Mouse (Mus musculus) stomach, postnatal 0 days (tissue): ENCODE data around the gene Klhl22. TPM values are rescaled to one million over a fixed set of nuclear protein-coding genes. Genes with fewer than 3 reads are reported as not detected.
"Not testable (repeated sequence)": the region's sequence is repeated elsewhere in the genome, so short reads cannot be mapped to it uniquely, and the experiment has no call there.

Source experiments
- ATAC-seq: fragments of 200-750 bp; cut with Nextera tagmentation; 2 replicates; pipeline ENCODE4 v1.8.0; 2017; ENCODE audit not compliant: low FRiP score, low TSS enrichment
- DNase-seq: peaks from one replicate; pipeline ENCODE4 v3.0.0-alpha.2; 2016; ENCODE audit warnings: low spot score
- H3K27ac ChIP-seq: fragments of 300-500 bp; sonication (generic); replicated peaks from 2 replicates; pipeline ENCODE4 v1.5.1; 2014; ENCODE audit warnings: mild to moderate bottlenecking, control low read depth
- H3K27me3 ChIP-seq: fragments of 300-500 bp; sonication (generic); 2 replicates; pipeline ENCODE4 v1.6.1; 2014; ENCODE audit warnings: low read length; ENCODE audit not compliant: control insufficient read depth, insufficient read depth
- H3K36me3 ChIP-seq: fragments of 300-500 bp; sonication (generic); 2 replicates; pipeline ENCODE4 v1.6.1; 2014; ENCODE audit warnings: low read length, mixed read lengths; ENCODE audit not compliant: control insufficient read depth, insufficient read depth
- H3K4me1 ChIP-seq: fragments of 300-500 bp; sonication (generic); replicated peaks from 2 replicates; pipeline ENCODE4 v1.6.1; 2014; ENCODE audit warnings: antibody characterized with exemption; ENCODE audit not compliant: control insufficient read depth, insufficient read depth
- H3K4me2 ChIP-seq: fragments of 300-500 bp; sonication (generic); replicated peaks from 2 replicates; pipeline ENCODE4 v1.6.1; 2014; ENCODE audit warnings: low read depth, mild to moderate bottlenecking, control low read depth, moderate library complexity
- H3K4me3 ChIP-seq: fragments of 300-500 bp; sonication (generic); 2 replicates; pipeline ENCODE4 v1.5.1; 2014; ENCODE audit warnings: low read depth, low read length, control low read depth
- H3K9ac ChIP-seq: fragments of 300-500 bp; sonication (generic); 2 replicates; pipeline ENCODE4 v1.6.1; 2014; ENCODE audit warnings: mild to moderate bottlenecking, low read length, control low read depth, mixed read lengths
- H3K9me3 ChIP-seq: fragments of 300-500 bp; sonication (generic); 2 replicates; pipeline ENCODE4 v1.6.1; 2016; ENCODE audit warnings: low read length; ENCODE audit not compliant: control insufficient read depth
- CTCF ChIP-seq: IDR thresholded peaks from 2 replicates; pipeline ENCODE4 v1.5.1; 2016; ENCODE audit warnings: antibody characterized with exemption, low read depth, mild to moderate bottlenecking, moderate library complexity
- EP300 ChIP-seq: optimal IDR thresholded peaks from 2 replicates; pipeline ENCODE3; 2016; ENCODE audit warnings: antibody characterized with exemption
- WGBS: fragments of 180-500 bp; shearing (Covaris S2); extraction: QIAGEN DNeasy Blood & Tissue Kit; methylation state at CpG from one replicate; pipeline ENCODE4 v1.1.7; 2014; 5-methylcytosine and 5-hydroxymethylcytosine counted together
- polyA plus RNA-seq: library from polyadenylated mRNA; unstranded; fragments of >200 nt; fragmentation: Nextera tagmentation; extraction: Ambion mirVana; gene quantifications from 2 replicates; pipeline ENCODE4 v1.2.1, GENCODE M21; 2015

Klhl22 gene
- polyA plus RNA-seq, 1 experiment from 2014 or later, result 32.0 TPM

DNA sequence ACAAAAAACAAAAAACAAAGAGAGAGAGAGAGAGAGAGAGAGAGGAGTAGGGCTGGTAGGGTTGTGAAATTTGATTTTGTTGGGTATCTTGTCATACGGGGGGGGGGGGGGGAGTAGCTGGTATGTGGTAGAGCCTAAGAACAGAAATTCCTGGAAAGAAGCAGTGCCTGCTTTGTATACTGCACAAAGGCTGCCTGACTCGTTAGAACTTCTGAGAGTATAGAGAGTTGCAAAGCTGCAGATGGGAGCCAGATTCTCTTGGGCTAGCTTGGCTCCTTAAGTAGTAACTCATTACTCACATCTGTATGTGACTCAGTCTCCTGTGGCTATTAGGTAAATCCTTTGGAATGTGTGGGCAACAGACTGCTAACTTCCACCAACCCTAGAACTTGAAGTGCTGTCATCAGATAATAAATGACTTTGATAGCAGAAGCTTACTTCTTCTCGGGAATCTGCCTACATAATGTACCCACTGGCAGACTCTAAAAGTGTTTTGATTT is 26.5 kb upstream of the Klhl22 start, which contains the start of gene Med15:
TSS of gene Med15 (minus strand) at position 51 of the 500 bp plus-strand sequence.
- no peaks in the 10 kb centered on the region for H3K4me1 ChIP-seq
- no peak within 1 kb of the TSS for H3K9ac ChIP-seq
- H3K27ac ChIP-seq, result no peak within 1 kb of the TSS
- ATAC-seq (peak; percentile 41; the same call in 1 of the 2 replicates), DNase-seq (no peak)
- TF ChIP-seq EP300, result no peak
- TF ChIP-seq CTCF, result no peak
- no peaks in the 10 kb centered on the region for H3K27me3 ChIP-seq
- WGBS, result 21% methylated on average over 3 of the region's 3 CpGs
- H3K4me2 ChIP-seq, result no peak within 1 kb of the TSS
- H3K36me3 ChIP-seq, result no peaks in the 10 kb centered on the region
- H3K9me3 ChIP-seq, result no peaks in the 10 kb centered on the region
- no peak within 1 kb of the TSS for H3K4me3 ChIP-seq

DNA sequence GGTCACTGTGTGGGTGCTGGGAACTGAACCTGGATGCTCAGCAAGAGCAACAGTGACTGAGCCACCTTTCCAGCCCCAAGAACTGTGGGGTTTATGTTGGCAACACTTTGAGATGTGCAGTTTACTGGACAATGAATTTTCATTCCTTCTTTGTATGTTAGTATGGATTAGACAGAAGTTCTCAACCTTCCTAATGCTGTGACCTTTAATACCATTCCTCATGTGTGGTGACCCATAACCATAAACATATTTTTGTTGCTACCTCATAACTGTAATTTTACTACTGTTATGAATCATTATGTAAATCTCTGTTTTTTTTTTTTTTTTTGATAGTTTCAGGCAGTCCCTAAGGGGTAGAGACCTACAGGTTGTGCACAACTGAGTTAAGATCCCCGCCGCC is 25.8 kb upstream of the Klhl22 start:
- no peak for TF ChIP-seq EP300
- no peak for TF ChIP-seq CTCF
- DNase-seq (no peak), ATAC-seq (no peak)
- H3K4me3 ChIP-seq, result no peak overlapping the region
- no peaks in the 10 kb centered on the region for H3K4me1 ChIP-seq
- no peaks in the 10 kb centered on the region for H3K9me3 ChIP-seq
- no peaks in the 10 kb centered on the region for H3K27me3 ChIP-seq
- 46% methylated on average over 2 of the region's 2 CpGs for WGBS
- no peak overlapping the region for H3K9ac ChIP-seq
- H3K36me3 ChIP-seq, result no peaks in the 10 kb centered on the region
- H3K4me2 ChIP-seq, result 0 out of 2 replicates have a peak overlapping the region, but pooled peaks have one; percentile 31
- H3K27ac ChIP-seq, result no peak overlapping the region

DNA sequence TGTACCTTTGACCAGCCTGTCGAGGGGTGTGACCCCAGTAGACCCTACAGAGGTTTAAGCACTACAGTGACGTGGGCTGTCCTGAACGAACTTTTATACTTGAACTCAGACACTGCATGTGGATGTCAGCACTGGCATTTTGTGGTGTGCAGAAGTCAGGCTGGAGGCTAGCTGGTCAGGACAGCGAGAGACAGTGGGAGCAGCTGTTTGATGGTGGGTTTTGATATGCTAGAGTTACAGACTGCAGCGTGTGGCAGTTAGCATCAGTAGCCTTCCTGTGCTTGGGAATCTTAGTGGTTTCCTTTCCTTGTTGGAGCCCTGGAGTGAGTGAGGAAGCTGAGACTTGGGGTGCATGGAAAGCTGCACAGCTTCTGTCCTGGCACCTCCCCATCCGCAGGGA is 24.5 kb upstream of the Klhl22 start:
- H3K4me1 ChIP-seq, DNase-seq, H3K4me2 ChIP-seq, H3K9me3 ChIP-seq, H3K9ac ChIP-seq, ATAC-seq, H3K36me3 ChIP-seq, H3K27ac ChIP-seq, H3K27me3 ChIP-seq, H3K4me3 ChIP-seq: not testable (repeated sequence)
- WGBS, result 82% methylated on average over 6 of the region's 6 CpGs

DNA sequence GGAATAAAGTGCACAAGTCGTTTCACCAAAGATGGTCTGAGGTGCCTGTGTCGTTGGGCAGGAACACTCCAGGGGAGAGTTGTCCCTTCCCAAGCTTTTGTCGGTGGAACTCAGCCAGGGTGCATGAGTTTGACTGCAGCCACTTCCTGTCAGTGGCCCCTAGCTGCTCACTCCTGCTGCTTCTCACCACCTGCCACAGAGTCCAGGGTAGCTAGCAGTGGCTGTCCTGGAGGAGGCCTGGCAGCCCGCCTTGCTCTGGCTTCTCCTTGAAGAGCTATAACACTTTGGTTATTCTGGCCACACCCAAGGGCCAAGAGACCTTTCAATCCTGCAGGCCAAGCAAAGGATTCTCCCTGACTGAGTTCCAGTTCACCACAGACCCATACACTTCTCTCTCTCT is 23.3 kb upstream of the Klhl22 start:
- ATAC-seq, result no peak

DNA sequence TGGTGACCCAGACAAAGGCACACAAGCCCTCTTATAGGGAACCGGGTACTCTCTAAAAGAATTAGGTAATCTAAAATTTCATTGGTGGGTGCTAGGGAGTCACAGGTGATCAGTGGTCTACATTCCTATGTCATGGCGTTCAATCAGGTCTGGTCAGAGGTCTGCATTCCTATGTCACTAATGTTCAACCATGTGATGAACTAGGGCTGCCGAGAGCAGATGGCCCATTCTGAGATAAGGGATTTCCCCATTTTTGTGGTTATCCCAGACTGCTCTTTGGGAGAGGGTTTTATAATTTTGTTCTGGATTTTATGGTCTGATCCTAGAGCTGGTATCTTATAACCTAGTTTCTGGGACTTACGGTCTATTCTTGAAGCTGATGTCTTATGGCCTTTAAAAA is 19.3 kb upstream of the Klhl22 start:
- DNase-seq (no peak), ATAC-seq (no peak)
- H3K27ac ChIP-seq, result no peak overlapping the region
- H3K9ac ChIP-seq, result no peak overlapping the region
- no peaks in the 10 kb centered on the region for H3K9me3 ChIP-seq
- no peak for TF ChIP-seq CTCF
- H3K4me2 ChIP-seq, result no peak overlapping the region
- 0 out of 2 replicates have a peak, but pooled peaks cover 3% of the 10 kb centered on the region for H3K4me1 ChIP-seq
- H3K36me3 ChIP-seq, result no peaks in the 10 kb centered on the region
- no peaks in the 10 kb centered on the region for H3K27me3 ChIP-seq
- WGBS, result 62% methylated on average over 4 of the region's 4 CpGs
- H3K4me3 ChIP-seq, result no peak overlapping the region

More for the DNA sequence above, 23.3 kb upstream of the Klhl22 start:
- Histone ChIP-seq H3K9me3 (no peaks in the 10 kb centered on the region), H3K27me3 (no peaks in the 10 kb centered on the region), H3K9ac (no peak overlapping the region), H3K4me1 (no peaks in the 10 kb centered on the region), H3K36me3 (no peaks in the 10 kb centered on the region), H3K4me2 (no peak overlapping the region), H3K4me3 (no peak overlapping the region), H3K27ac (no peak overlapping the region)
- TF ChIP-seq EP300, result no peak
- no peak for DNase-seq
- WGBS, result 62% methylated on average over 4 of the region's 4 CpGs

DNA sequence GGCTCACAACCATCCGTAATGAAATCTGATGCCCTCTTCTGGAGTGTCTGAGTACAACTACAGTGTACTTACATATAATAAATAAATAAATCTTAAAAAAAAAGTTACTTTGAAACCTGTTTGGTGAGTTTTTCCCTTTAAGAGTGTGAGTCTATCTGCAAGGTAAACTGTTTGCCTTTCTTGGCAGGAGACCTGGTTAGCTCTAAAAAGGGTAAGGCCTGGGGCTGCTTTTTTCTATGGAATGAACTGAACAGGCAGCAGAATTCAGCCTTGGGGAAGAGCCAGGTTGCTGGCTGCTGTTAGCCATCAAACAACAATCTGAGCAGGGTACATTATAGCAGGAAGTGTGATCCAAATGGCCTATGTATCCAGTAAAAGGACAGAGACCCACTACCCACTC is 16.6 kb upstream of the Klhl22 start:
- 47% methylated on average over 1 of the region's 1 CpGs for WGBS
- Histone ChIP-seq H3K4me2 (no peak overlapping the region), H3K4me3 (no peak overlapping the region), H3K4me1 (0 out of 2 replicates have a peak, but pooled peaks cover 3% of the 10 kb centered on the region), H3K27ac (peak overlapping the region; percentile 84), H3K36me3 (no peaks in the 10 kb centered on the region), H3K27me3 (no peaks in the 10 kb centered on the region), H3K9ac (0 out of 2 replicates have a peak overlapping the region, but pooled peaks have one; percentile 8), H3K9me3 (no peaks in the 10 kb centered on the region)
- TF ChIP-seq CTCF (peak; percentile 23; the same call in 1 of the 2 replicates), EP300 (no peak)
- DNase-seq, result peak; percentile 33
- peak; percentile 84 for ATAC-seq
